Mouse (Mus musculus) heart, postnatal 0 days (tissue): ENCODE results near the gene Opn1sw. TPM values are rescaled to one million over a fixed set of nuclear protein-coding genes. Genes with fewer than 3 reads are reported as not detected.

ENCODE experiments used
- ATAC-seq: fragments of 200-750 bp; cut with Nextera tagmentation; 2 replicates; pipeline ENCODE4 v1.8.0; 2017; ENCODE audit warnings: low read depth, moderate number of reproducible peaks, moderate library complexity; ENCODE audit not compliant: insufficient read depth
- DNase-seq: peaks from one replicate; pipeline ENCODE4 v3.0.0-alpha.2; 2016; ENCODE audit warnings: low spot score
- H3K27ac ChIP-seq: fragments of 300-500 bp; sonication (generic); 2 replicates; pipeline ENCODE4 v1.5.1; 2014; ENCODE audit warnings: low read depth, mild to moderate bottlenecking
- H3K27me3 ChIP-seq: fragments of 300-500 bp; sonication (generic); 2 replicates; pipeline ENCODE4 v1.6.1; 2014; ENCODE audit warnings: low read length, mixed read lengths; ENCODE audit not compliant: control insufficient read depth, insufficient read depth
- H3K36me3 ChIP-seq: fragments of 300-500 bp; sonication (generic); replicated peaks from 2 replicates; pipeline ENCODE4 v1.6.1; 2014; ENCODE audit warnings: low read length, mixed read lengths; ENCODE audit not compliant: control insufficient read depth, insufficient read depth
- H3K4me1 ChIP-seq: fragments of 300-500 bp; sonication (generic); 2 replicates; pipeline ENCODE4 v1.6.1; 2014; ENCODE audit warnings: antibody characterized with exemption; ENCODE audit not compliant: control insufficient read depth, insufficient read depth
- H3K4me2 ChIP-seq: fragments of 300-500 bp; sonication (generic); 2 replicates; pipeline ENCODE4 v1.6.1; 2014; ENCODE audit warnings: low read depth, mild to moderate bottlenecking, low read length, moderate library complexity
- H3K4me3 ChIP-seq: fragments of 300-500 bp; sonication (generic); 2 replicates; pipeline ENCODE4 v1.5.1; 2014; ENCODE audit warnings: low read depth, low read length
- H3K9ac ChIP-seq: fragments of 300-500 bp; sonication (generic); replicated peaks from 2 replicates; pipeline ENCODE4 v1.6.1; 2014; ENCODE audit warnings: low read depth, low read length, mixed read lengths
- H3K9me3 ChIP-seq: fragments of 300-500 bp; sonication (generic); replicated peaks from 2 replicates; pipeline ENCODE4 v1.6.1; 2016; ENCODE audit warnings: low read length; ENCODE audit not compliant: control insufficient read depth
- CTCF ChIP-seq: IDR thresholded peaks from 2 replicates; pipeline ENCODE4 v1.5.1; 2016; ENCODE audit warnings: antibody characterized with exemption, control low read depth, low read depth
- EP300 ChIP-seq: IDR thresholded peaks from 2 replicates; pipeline ENCODE4 v1.6.1; 2016; ENCODE audit warnings: antibody characterized with exemption, low read depth
- WGBS: fragments of 180-500 bp; shearing (Covaris S2); extraction: QIAGEN DNeasy Blood & Tissue Kit; methylation state at CpG from one replicate; pipeline ENCODE4 v1.1.7; 2014; 5-methylcytosine and 5-hydroxymethylcytosine counted together
- polyA plus RNA-seq: library from polyadenylated mRNA; unstranded; fragments of >200 nt; fragmentation: Nextera tagmentation; extraction: Ambion mirVana; gene quantifications from 2 replicates; pipeline ENCODE4 v1.2.1, GENCODE M21; 2015
- total RNA-seq: library from RNA; depleted of rRNA; stranded (reverse); fragments of >200 nt; gene quantifications from 2 replicates; pipeline ENCODE4 v1.2.3, GENCODE M21; 2014; ENCODE audit warnings: low replicate concordance

The Opn1sw gene
- total and polyA plus RNA-seq, 2 experiments from 2014 or later = 0.12 to 15.1 TPM

DNA sequence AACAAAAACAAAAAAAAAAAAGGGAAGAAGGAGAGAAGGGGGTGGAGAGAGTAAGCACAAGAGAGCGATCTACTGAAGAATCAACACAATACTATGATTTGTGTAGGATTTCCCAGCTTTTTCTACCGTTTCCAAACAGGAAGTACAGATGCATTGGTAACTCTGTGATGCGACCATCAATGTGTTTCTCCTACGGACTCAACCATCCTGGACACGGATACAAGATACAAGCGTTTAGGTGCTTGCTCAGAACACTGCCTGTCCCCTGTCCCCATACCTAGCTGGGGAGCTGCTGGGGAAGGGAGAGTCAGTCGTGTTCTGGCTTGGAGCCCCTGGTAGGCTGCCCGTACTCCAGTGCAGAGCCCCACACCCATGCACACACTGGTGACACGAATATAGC is 1.2 kb upstream of the Opn1sw start:
- H3K4me3 ChIP-seq = no peak overlapping the region
- H3K9ac ChIP-seq = no peak overlapping the region
- ATAC-seq = no peak
- 48% methylated on average over 9 of the region's 9 CpGs for WGBS
- H3K9me3 ChIP-seq = no peaks in the 10 kb centered on the region
- 0 out of 2 replicates have a peak, but pooled peaks cover 8% of the 10 kb centered on the region for H3K27me3 ChIP-seq
- H3K4me1 ChIP-seq = peaks cover 11% of the 10 kb centered on the region
- DNase-seq = no peak
- no peaks in the 10 kb centered on the region for H3K36me3 ChIP-seq
- H3K4me2 ChIP-seq = no peak overlapping the region
- TF ChIP-seq CTCF (no peak), EP300 (no peak)
- no peak overlapping the region for H3K27ac ChIP-seq

DNA sequence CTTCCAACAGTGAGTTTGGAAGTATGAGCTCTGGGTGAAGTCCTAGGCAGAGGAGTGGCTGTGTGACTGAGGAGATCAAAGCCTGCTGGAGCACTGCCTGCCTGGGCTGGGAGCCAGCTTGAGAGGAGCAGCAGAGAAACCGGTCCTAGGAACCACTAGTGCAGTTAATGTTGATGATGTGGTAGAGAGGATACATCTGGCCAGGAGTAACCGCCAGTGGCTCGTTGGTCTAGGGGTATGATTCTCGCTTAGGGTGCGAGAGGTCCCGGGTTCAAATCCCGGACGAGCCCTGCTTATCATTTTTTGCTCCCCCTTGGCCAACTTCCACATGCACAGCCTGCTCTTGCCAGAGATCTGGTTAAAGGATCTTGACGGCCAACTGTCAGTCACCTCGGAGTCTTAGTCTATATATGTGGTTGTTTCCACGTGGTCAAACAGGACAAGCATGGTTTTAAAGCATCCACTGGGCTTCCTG is 375 bp upstream of the Opn1sw start:
- no peak overlapping the region for H3K9ac ChIP-seq

DNA sequence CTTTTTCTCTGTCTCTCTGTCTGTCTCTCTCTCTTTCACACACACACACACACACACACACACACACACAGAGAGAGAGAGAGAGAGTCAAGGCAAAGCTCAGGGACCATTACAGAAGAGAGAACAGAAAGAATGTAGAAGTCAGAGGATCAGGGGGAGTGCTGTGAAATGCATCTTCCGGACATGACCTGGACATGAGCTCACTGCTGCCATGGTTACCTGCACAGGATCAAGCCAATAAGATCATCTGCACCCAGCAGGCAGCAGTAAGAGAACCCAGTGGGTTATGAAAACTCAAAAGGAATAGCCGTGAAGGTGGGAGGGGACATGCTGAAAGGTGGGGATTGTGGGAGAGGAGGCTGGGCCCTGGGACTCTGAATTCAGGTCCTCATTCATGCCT is 5.8 kb downstream of the Opn1sw start:
- ATAC-seq (no peak), DNase-seq (no peak)
- TF ChIP-seq EP300 (no peak), CTCF (no peak)
- Histone ChIP-seq H3K9ac (no peak overlapping the region), H3K9me3 (no peaks in the 10 kb centered on the region), H3K4me1 (peaks cover 5% of the 10 kb centered on the region), H3K27me3 (no peaks in the 10 kb centered on the region), H3K4me3 (no peak overlapping the region), H3K4me2 (no peak overlapping the region), H3K36me3 (peaks cover 5% of the 10 kb centered on the region; the same call in 1 of the 2 replicates), H3K27ac (no peak overlapping the region)
- 63% methylated on average over 2 of the region's 2 CpGs for WGBS

More for the DNA sequence above, 375 bp upstream of the Opn1sw start:
- DNase-seq = peak; percentile 87
- WGBS = 2% methylated on average over 11 of the region's 11 CpGs
- Histone ChIP-seq H3K4me1 (peaks cover 15% of the 10 kb centered on the region), H3K27ac (peak overlapping the region; percentile 4; the same call in 1 of the 2 replicates), H3K36me3 (no peaks in the 10 kb centered on the region), H3K9me3 (no peaks in the 10 kb centered on the region), H3K27me3 (0 out of 2 replicates have a peak, but pooled peaks cover 3% of the 10 kb centered on the region), H3K4me2 (peak overlapping the region; percentile 41), H3K4me3 (peak overlapping the region; percentile 25)
- peak; percentile 94 for ATAC-seq
- TF ChIP-seq EP300 (no peak), CTCF (no peak)

GRCm38 (mm10) chr6:29379954-29380353 is 8.3 kb downstream of the Opn1sw start:
- Histone ChIP-seq H3K4me3 (no peak overlapping the region), H3K27me3 (no peaks in the 10 kb centered on the region), H3K9ac (no peak overlapping the region), H3K36me3 (peaks cover 28% of the 10 kb centered on the region), H3K4me2 (no peak overlapping the region), H3K4me1 (peaks cover 4% of the 10 kb centered on the region; the same call in 1 of the 2 replicates), H3K9me3 (no peaks in the 10 kb centered on the region), H3K27ac (no peak overlapping the region)
- no peak for ATAC-seq
- WGBS = 89% methylated on average over 6 of the region's 6 CpGs
- DNase-seq = no peak
- no peak for TF ChIP-seq CTCF
- TF ChIP-seq EP300 = no peak

- H3K27me3 ChIP-seq = no peaks in the 10 kb centered on the region
- 90% methylated on average over 10 of the region's 10 CpGs for WGBS
- ATAC-seq (no peak), DNase-seq (no peak)
- TF ChIP-seq EP300 (no peak), CTCF (no peak)
- no peak overlapping the region for H3K4me2 ChIP-seq
- no peak overlapping the region for H3K27ac ChIP-seq
- H3K36me3 ChIP-seq = peaks cover 41% of the 10 kb centered on the region
- H3K4me3 ChIP-seq = no peak overlapping the region
- no peak overlapping the region for H3K9ac ChIP-seq
- no peaks in the 10 kb centered on the region for H3K4me1 ChIP-seq
- no peaks in the 10 kb centered on the region for H3K9me3 ChIP-seq
Observed at GRCm38 (mm10) chr6:29378678-29379077, 9.6 kb downstream of the Opn1sw start.

DNA sequence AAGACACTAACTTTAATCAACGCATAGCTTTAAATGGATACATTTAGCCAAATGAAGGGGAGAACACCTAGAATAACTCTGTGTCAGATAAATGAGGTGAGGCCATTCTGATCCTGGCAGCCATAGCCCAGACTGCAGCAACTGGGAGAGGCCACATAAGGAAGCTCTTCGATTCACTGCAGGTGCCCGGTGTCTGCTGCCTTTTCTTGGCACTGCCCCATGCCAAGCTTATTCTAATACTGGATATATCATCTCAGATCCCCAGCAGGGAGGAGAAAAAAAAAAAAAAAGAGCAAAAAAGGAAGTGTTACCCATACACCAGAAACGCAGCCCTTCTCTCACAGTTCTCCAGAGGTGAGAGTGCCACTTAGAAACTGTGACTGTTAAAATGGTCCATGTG is 10.9 kb downstream of the Opn1sw start:
- H3K27ac ChIP-seq = no peak overlapping the region
- DNase-seq (no peak), ATAC-seq (no peak)
- TF ChIP-seq EP300 (no peak), CTCF (no peak)
- H3K27me3 ChIP-seq = no peaks in the 10 kb centered on the region
- H3K4me1 ChIP-seq = no peaks in the 10 kb centered on the region
- no peak overlapping the region for H3K4me2 ChIP-seq
- H3K36me3 ChIP-seq = peaks cover 54% of the 10 kb centered on the region
- 73% methylated on average over 4 of the region's 4 CpGs for WGBS
- no peaks in the 10 kb centered on the region for H3K9me3 ChIP-seq
- H3K9ac ChIP-seq = no peak overlapping the region
- no peak overlapping the region for H3K4me3 ChIP-seq
